Mouse (Mus musculus): Measurements from ENCODE around the gene Arpp21.

The Arpp21 gene

DNA sequence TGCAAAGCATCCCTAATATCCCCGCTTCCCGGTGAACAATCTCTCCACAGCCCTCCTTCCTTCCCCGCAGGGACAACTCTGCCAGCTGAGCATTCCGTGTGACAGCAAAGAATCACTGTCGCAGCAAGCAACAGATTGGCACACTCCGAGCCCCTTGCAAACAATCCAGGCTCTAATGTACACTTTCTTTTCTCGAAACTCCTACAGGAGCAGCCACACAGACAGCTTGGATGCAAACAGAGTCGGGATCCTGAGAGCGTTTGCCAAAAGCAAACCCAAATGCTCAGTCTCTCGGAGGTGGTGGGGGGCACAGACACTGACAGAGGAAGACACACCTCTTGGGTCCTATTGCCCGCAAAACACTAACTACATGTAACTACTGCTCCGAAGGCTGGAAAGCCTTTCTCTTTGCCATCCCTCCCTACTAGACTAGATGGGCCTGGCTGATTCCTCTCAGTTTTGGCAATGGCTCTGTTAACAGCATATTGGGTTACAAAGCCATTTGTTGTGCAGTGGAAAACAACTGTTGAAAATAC lies 47.3 kb downstream of the Arpp21 start:
- in situ Hi-C loops (cut with MboI; ENCODE audit: low pct_unique_long_range_greater_than_20kb in 1 of 2, low sequenced_read_pairs in 2 of 2, unreplicated experiment in 1 of 2), result no loop called here

DNA sequence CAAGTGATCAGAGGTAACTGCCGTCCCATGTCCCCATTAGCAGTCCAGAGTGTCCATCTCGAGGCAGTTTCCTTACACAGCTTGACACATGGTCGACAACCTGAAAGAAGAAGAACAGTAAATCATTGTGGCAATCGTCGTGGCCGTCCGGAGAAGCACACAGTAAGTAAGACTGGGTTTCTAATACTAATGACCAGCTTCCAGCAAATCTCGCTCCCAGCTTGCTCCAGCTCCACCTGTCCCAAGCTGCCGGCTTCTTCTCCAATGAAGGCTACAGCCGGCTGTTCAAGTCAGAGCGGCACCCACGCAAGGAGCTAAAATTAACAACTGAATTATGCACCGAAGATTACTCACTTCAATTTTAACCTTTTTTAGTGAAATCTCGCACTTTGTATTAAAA lies 48.1 kb downstream of the Arpp21 start:
- in situ Hi-C loops (cut with MboI; ENCODE audit: low pct_unique_long_range_greater_than_20kb in 1 of 2, low sequenced_read_pairs in 2 of 2, unreplicated experiment in 1 of 2), result no loop called here

DNA sequence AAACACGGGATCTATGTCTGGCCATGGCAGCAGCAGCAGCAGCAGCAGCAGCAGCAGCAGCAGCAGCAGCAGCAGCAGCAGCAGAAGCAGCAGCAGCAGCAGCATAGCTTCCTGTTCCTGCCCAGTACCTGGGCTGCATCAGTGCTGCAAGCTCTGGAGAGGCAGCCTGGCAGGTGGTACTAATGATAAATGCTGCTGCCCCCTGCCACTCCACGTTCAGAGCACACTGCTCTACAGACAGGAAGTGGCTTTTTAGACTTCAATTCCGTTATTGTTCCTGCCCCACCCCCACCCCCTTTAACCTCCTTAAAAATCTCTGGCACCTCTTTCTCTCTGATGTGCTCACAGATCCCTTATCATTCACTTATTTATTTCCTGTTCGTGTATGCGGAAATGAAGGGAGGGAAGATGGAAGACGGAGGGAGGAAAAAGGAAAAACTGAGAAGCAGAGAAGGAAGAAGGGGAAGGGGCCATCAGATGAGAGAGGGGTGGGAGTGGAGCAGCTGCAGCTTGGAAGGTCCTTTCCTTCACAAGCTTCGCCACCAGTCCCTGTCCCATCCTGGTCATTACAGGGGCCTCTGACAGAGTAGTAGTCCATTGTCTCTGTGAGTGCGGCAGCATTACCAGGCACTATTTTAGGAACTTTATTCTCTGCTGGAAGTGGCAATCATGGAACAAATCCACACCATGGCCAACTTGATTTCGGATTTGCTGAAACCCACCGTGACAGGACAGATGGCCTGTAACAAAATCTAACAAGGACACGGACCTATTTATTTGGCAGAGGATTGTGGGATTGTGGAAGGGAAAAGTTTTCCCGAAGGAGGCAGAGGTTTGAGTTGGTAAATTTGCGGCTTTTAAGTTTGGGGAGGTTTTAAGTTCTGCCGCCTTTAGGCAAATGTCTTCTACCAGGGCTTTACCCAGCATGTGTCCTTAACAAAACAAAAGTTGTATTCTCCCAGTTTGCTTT lies 49.1 kb downstream of the Arpp21 start:
- in situ Hi-C loops (cut with MboI; ENCODE audit: low pct_unique_long_range_greater_than_20kb in 1 of 2, low sequenced_read_pairs in 2 of 2, unreplicated experiment in 1 of 2), result no loop called here

DNA sequence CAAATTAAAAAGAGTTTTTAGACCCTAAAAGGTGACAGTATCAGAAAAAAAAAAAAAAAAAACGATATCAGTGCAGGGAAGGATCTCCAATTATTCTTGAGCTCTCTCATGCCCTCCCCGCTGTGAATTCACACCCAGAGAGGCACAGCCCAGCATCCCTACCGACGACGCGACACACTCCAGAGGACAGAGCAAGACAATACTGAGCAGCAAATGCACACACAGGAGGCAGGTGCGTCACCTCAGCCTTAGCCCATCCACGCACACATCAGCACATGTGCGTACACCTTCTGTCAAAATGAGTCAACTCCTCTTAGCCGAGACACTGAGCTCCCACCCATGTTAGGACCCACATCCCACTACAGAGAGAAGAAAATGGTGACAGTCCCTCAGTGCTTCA lies 50.0 kb downstream of the Arpp21 start:
- in situ Hi-C loops (cut with MboI; ENCODE audit: low pct_unique_long_range_greater_than_20kb in 1 of 2, low sequenced_read_pairs in 2 of 2, unreplicated experiment in 1 of 2), result no loop called here

DNA sequence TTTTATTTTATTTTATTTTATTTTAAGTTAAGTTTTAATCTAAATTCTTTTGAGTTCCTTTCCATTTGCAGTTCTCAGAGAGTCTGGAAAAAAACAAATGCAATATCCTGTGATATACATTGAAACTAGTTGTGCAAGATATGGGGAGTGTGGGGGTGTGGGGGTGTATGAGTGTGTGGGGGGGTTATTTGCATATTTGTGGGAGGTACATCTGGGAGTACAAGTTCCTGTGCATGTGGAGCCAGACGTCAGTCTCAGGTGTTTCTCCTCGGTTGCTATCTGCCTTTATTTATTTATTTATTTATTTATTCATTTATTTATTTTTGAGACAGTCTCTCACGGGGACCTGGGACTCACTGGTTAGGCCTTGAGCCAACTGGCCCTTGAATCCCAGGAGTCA lies 53.0 kb downstream of the Arpp21 start:
- in situ Hi-C loops (cut with MboI; ENCODE audit: low pct_unique_long_range_greater_than_20kb in 1 of 2, low sequenced_read_pairs in 2 of 2, unreplicated experiment in 1 of 2), result no loop called here

DNA sequence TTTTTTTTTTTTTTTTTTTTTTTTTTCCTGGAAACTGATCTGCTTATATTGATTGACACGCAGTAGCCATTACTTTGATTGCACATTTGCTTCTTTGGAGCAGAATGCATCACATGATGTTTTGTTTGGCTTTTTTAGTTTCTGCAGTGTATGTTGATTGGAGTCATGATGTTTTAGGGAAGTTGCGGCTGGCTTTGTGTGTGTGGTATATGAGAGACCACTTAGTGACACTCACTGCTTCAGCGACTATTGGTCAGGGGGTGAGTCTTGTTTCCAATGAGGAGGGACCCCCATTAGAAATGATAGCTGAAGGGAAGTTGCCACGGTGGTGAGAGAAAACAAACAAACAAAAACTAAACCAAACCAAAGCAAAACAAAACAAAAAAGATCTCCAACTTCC lies 55.7 kb downstream of the Arpp21 start:
- in situ Hi-C loops (cut with MboI; ENCODE audit: low pct_unique_long_range_greater_than_20kb in 1 of 2, low sequenced_read_pairs in 2 of 2, unreplicated experiment in 1 of 2), result no loop called here

DNA sequence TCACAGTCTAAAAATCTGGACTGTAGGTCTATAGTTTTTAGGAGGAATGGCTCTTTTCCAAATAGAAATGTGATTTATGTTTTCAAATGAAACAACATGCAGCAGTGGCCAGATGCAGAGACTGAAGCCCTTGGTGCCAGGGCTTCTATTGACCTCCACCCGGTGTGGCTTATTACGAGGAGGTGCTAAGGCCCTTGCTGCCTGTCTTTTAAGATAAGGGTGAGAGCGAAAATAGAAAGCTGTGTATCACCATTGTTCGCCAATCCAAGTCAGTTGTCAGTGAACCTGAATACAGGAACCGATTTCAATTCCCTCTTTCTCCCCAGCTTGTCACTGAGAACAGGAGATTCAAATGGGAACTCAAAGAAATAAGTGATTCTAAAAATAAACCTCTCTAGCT lies 57.3 kb downstream of the Arpp21 start:
- in situ Hi-C loops (cut with MboI; ENCODE audit: low pct_unique_long_range_greater_than_20kb in 1 of 2, low sequenced_read_pairs in 2 of 2, unreplicated experiment in 1 of 2), result no loop called here

DNA sequence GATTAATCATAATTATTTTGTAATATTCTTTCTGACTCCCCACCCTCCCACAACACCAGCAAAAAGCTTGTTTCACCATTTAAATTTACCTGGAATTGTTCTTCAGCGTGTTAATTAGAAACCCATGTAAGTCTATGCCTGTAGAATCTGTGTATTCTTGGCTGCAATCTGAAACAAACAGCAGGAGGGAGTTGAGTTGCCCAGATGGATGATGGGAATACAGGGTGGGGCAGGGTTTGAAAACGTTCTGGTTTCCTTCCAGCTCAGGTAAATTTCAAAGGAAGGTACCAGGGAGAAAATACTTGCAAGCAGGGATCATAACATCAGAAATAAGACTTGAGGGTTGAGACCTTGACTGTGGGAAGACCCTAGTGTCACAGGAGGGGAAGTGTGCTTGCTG lies 58.2 kb downstream of the Arpp21 start:
- in situ Hi-C loops (cut with MboI; ENCODE audit: low pct_unique_long_range_greater_than_20kb in 1 of 2, low sequenced_read_pairs in 2 of 2, unreplicated experiment in 1 of 2), result no loop called here

DNA sequence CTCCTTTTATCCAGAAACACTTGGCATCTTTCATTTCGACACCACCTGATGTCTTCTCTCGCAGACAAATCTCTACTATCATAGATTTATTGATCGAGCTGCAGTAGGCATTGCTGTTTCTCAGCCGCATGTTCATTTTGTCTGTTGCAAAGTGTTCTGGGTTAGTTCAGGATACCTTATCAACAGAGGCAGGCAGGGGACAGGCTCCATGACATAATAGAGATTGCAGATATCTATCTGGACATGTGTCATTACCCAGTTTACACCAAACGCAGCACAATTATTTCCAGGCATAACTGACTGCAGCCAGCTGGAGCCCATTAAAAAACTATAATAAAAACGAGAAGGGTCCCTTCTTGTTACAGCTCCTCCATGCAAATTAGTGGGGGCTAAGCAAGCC lies 59.4 kb downstream of the Arpp21 start:
- in situ Hi-C loops (cut with MboI; ENCODE audit: low pct_unique_long_range_greater_than_20kb in 1 of 2, low sequenced_read_pairs in 2 of 2, unreplicated experiment in 1 of 2), result no loop called here

DNA sequence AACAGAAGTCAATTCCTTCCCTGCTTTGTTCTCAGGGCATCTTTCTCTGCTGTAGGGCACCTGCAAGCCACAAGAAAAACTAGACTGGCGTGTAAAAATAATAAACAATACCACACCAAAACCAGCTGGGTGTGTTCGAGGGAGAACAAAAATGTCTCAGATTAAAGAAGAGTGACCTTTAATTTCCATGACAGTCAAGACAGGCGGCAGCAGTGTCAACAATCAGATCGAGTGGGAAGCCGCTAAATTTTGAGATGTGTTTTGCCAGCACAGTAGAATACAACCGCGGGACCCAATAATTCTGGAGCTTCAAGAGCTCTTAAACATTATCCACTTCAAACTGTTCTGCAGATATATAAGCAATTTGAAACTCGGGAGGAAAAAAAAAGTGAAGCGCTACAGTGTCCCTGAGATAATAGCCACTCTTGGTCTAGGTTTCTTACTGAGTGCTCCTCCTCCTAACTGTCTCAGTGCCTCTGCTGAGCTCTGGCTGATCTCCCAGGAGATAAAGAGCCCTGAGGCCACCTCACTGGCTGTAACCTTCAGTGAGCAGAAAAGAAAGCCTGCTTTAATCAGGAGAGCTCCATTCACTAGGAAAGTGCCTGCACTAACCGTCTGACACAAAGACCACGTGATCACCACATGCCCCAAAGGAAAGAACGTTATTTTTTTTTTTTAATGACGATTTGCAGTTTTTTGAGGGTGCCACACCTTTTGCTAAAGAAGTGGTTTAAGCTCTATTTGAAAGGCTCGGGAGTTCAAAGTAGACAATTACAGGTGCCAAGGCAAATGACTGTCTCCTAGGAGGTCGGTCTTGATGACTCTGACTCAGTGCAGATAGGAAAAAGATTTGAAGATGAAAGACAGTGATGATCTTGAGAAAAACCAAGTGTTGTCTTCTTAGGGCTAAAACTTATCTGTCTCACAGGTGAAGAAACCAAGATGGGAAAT lies 61.1 kb downstream of the Arpp21 start:
- in situ Hi-C loops (cut with MboI; ENCODE audit: low pct_unique_long_range_greater_than_20kb in 1 of 2, low sequenced_read_pairs in 2 of 2, unreplicated experiment in 1 of 2), result no loop called here

DNA sequence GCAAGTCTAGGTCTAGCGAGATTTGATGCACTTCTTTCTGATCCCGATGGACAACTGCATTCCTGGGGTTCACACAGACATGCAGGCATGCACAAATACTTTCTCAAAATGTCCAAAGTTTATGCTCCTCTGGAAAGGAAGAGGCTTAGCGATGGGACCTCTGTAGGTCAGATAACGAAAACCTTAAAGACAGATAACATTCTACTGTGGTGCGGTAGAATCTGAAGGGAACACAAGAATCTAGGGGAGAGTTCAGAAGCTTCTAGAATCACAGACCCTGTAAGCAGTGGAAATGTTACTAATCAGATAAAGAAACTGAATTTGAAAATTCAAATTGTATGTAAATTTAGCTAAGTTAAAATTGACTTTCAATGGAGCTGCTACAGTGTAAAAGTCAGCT lies 62.0 kb downstream of the Arpp21 start:
- in situ Hi-C loops (cut with MboI; ENCODE audit: low pct_unique_long_range_greater_than_20kb in 1 of 2, low sequenced_read_pairs in 2 of 2, unreplicated experiment in 1 of 2), result no loop called here

DNA sequence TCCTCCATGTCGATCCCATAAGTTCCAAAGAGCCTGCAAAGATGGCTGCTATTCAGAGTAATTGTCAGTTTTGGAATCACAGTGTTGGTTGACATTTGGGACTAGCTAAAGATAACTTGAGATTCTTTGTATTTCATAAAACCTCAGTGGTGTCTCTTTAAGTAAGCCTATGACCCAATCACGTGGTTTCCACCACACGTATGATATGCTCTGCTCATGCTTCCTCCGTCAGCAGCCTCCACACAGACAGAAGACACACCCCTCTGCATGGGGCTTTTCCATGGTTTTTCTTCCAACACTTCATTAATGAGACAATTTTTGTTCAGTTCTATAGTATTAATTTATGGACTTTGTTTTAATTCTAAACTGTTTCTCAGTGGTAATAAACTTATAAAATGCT lies 71.1 kb downstream of the Arpp21 start:
- in situ Hi-C loops (cut with MboI; ENCODE audit: low pct_unique_long_range_greater_than_20kb in 1 of 2, low sequenced_read_pairs in 2 of 2, unreplicated experiment in 1 of 2), result no loop called here

DNA sequence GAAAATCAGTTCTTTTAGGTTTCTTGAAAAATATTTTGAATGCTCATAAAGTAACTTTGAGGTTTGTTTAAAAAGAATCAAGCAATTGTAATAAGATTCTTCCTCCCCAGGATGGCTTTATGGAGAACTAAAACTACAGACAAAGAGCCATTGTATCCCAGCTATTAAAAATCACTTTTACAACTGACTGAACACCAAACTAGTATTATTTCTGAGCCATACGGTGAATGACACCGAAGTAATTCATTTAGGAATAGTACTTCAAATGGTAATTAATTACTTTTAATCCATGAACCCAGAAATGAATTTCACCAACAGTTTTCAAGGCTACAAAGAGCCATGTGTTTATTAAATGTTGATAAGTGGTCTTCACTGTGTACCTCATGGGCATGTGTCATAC lies 74.8 kb downstream of the Arpp21 start:
- in situ Hi-C loops (cut with MboI; ENCODE audit: low pct_unique_long_range_greater_than_20kb in 1 of 2, low sequenced_read_pairs in 2 of 2, unreplicated experiment in 1 of 2), result no loop called here

DNA sequence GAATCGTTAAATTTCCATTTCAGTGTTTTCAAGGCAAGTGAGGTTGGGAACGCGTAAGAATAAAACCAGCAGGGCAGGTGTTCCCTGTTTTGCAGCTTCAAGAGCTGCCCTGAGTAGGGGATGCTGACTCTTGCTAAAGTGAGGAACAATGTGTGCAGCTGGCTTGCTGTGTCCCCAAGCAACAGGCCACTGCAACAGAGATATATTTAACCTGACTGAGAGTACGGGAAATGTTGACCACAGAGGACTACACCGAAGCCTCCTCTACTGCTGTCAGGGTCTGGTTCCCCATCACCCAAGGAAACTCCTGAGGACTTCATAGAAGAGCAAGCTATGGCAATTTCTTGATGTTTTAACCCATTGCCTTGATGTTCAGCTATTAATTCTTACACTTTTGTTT lies 81.8 kb downstream of the Arpp21 start:
- in situ Hi-C loops (cut with MboI; ENCODE audit: low pct_unique_long_range_greater_than_20kb in 1 of 2, low sequenced_read_pairs in 2 of 2, unreplicated experiment in 1 of 2), result no loop called here

DNA sequence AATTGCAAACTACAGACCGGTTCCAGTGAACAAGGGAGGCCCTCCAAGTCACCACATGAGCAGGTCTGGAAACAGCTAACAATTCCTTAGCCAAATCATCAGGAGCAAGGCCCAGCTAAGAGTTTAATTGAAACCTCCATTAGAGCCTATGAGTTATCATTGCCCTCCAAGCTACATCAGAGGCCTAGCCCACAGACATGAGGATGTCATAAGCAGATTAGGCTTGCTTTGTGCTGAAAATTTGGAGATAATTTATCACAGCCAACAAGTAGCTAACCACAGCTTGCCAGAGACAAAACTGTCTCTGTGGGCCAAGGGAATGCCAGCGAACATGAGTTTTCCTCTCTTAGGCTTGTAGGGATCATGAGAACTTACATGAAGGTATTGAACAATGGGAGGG lies 83.0 kb downstream of the Arpp21 start:
- in situ Hi-C loops (cut with MboI; ENCODE audit: low pct_unique_long_range_greater_than_20kb in 1 of 2, low sequenced_read_pairs in 2 of 2, unreplicated experiment in 1 of 2), result no loop called here

DNA sequence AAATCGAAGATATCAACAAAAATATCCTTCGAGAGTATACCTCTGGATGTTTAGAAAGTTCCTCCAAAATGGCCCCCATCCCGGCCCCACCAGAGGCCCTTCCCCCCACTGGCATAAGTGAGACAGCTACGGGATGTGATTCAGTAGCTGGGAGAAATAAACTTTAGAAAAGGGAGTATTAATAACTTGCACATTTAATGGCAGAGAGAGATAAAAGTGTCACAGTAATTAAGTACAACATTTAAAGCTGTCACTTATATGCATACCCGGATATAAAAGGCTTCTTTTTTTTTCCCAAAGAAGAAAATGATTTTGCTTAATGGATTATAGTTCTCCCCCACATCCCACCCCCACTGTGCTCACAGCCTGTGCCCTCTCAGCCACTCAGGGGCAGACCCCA lies 84.6 kb downstream of the Arpp21 start:
- in situ Hi-C loops (cut with MboI; ENCODE audit: low pct_unique_long_range_greater_than_20kb in 1 of 2, low sequenced_read_pairs in 2 of 2, unreplicated experiment in 1 of 2), result no loop called here

DNA sequence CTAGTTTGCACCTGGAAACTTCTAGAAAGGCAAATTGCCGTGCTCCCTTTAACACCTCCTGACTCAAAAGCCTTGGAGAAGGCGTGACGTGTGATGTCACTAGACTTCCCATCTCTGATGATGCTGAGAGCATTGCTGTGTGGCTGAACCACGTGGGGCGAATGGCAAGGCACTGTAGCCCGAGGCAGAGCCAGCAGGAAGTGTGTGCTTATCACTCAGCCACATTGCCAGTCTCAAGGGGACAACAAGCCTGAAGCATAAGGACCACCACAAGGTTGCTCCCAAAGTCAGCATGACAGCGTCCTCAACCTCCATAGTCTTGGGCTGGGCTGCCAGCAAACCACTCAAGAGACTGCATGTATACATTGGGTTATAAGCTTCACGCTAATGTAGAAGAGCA lies 95.1 kb downstream of the Arpp21 start:
- in situ Hi-C loops (cut with MboI; ENCODE audit: low pct_unique_long_range_greater_than_20kb in 1 of 2, low sequenced_read_pairs in 2 of 2, unreplicated experiment in 1 of 2), result no loop called here

DNA sequence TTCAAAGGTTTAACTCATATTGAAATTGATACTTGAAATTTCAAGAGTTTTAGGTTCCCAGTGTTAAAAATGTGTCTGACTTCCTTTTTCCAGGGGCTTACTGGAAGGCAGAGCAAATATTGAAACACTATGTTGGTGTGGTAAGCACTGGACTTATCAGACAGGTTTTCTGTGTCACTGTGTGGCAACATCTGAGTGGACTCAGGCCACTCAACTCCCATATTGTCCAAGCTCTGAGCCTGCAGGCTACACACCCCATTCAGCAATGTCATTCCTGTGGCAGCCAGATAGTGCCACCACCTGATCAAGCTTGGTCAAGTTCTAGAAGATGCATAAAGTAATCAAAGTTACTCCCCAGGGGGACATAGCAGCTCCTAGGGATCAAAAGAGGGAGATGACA lies 97.9 kb downstream of the Arpp21 start:
- in situ Hi-C loops (cut with MboI; ENCODE audit: low pct_unique_long_range_greater_than_20kb in 1 of 2, low sequenced_read_pairs in 2 of 2, unreplicated experiment in 1 of 2), result no loop called here

DNA sequence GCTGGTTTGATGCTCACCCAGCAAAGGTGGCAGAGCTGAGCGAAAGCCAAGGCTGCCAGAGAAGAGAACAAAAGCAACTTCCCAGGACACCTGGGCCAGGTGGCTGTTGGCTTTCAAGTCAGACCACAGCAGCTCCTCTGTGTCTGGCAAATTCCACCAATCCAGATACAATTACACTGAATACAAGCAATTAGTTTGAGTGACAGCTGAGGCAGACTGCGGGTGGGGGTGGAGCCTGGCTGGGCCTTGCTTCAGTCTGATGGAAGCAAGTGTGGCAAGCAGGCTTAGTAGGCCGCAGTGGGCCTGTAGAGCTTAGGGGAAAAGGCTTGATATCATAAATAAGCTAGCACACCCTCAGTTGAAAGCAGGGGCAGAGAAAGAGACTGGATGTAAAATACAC lies 104.9 kb downstream of the Arpp21 start:
- in situ Hi-C loops (cut with MboI; ENCODE audit: low pct_unique_long_range_greater_than_20kb in 1 of 2, low sequenced_read_pairs in 2 of 2, unreplicated experiment in 1 of 2), result no loop called here

Data from mouse embryonic stem cell (cell line).